Mouse (Mus musculus): ENCODE measurements at regions not wholly inside any gene's neighbourhood (a gene's known extent, or its start where the extent isn't known, plus 50 kb on each side); places are given as distances from the start of the nearest gene placed in this dataset.

- no peak for DNase-seq
Observed at GRCm38 (mm10) chr16:95886131-95886530, 104.6 kb downstream of the Psmg1 start.

- DNase-seq, result no peak
Observed at GRCm38 (mm10) chr16:95873297-95873696, 117.5 kb downstream of the Psmg1 start.

- peak; percentile 29 to 43 for DNase-seq
Observed at GRCm38 (mm10) chr16:95872436-95872835, 118.3 kb downstream of the Psmg1 start.

GRCm38 (mm10) chr16:95870291-95870690, 120.5 kb downstream of the Psmg1 start:
- DNase-seq, result no peak

GRCm38 (mm10) chr16:95869501-95869900, 121.3 kb downstream of the Psmg1 start:
- peak in 1 of 2 experiments; percentile 33 for DNase-seq

- DNase-seq, result no peak
Observed at GRCm38 (mm10) chr16:95868896-95869295, 121.9 kb downstream of the Psmg1 start.

- no peak for DNase-seq
Observed at GRCm38 (mm10) chr16:95867516-95867915, 123.2 kb downstream of the Psmg1 start.

- no peak for DNase-seq
Observed at GRCm38 (mm10) chr16:95866866-95867420, 123.8 kb downstream of the Psmg1 start.

- no peak for DNase-seq
Observed at GRCm38 (mm10) chr16:95865603-95866002, 125.2 kb downstream of the Psmg1 start.

GRCm38 (mm10) chr16:95864646-95865045, 126.1 kb downstream of the Psmg1 start:
- DNase-seq, result no peak

GRCm38 (mm10) chr16:95864106-95864505, 126.7 kb downstream of the Psmg1 start:
- DNase-seq, result no peak

GRCm38 (mm10) chr16:95863565-95863964, 127.2 kb downstream of the Psmg1 start:
- no peak for DNase-seq

GRCm38 (mm10) chr16:95862621-95863020, 128.1 kb downstream of the Psmg1 start:
- DNase-seq, result peak; percentile 41 to 70

GRCm38 (mm10) chr16:95861231-95861690, 129.5 kb downstream of the Psmg1 start:
- peak; percentile 79 to 91 for DNase-seq

- DNase-seq, result no peak
Observed at GRCm38 (mm10) chr16:95860810-95861209, 129.9 kb downstream of the Psmg1 start.

GRCm38 (mm10) chr16:95860111-95860510, 130.6 kb downstream of the Psmg1 start:
- no peak for DNase-seq

GRCm38 (mm10) chr16:95857403-95857802, 133.4 kb downstream of the Psmg1 start:
- no peak for DNase-seq

- DNase-seq, result peak; percentile 82 to 90
Observed at GRCm38 (mm10) chr16:95855230-95855629, 135.5 kb downstream of the Psmg1 start.

GRCm38 (mm10) chr16:95851907-95852306, 138.9 kb downstream of the Psmg1 start:
- no peak for DNase-seq

- peak; percentile 60 to 80 for DNase-seq
Observed at GRCm38 (mm10) chr16:95848555-95849082, 142.1 kb downstream of the Psmg1 start.

- DNase-seq, result peak; percentile 57 to 77
Observed at GRCm38 (mm10) chr16:95847765-95848483, 142.8 kb downstream of the Psmg1 start.

GRCm38 (mm10) chr16:95845323-95845860, 143.5 kb downstream of the Ets2 start:
- DNase-seq, result no peak

GRCm38 (mm10) chr16:95844691-95845090, 142.8 kb downstream of the Ets2 start:
- DNase-seq, result peak in 1 of 2 experiments; percentile 40

GRCm38 (mm10) chr16:95842766-95843165, 140.9 kb downstream of the Ets2 start:
- DNase-seq, result no peak
